In genomic region chr12:99838703-99839102, GRCm38 (mm10) we compare ENCODE assay signal across 10 mouse cellular contexts. TPM values are rescaled to one million over a fixed set of nuclear protein-coding genes. Genes with fewer than 3 reads are reported as not detected.
DNase-seq lines count a peak whose midpoint lies in the region; ATAC-seq lines count a peak whose summit lies in the region.
"Had no signal": no experiment of that assay in that cellular context is flagged by ENCODE, and none has a peak within 500 bp of the region (broad histone marks: within the 10 kb centered on the region; RNA-seq: fewer than 3 reads in every experiment).

No protein-coding gene starts in this region.

- WGBS in hindbrain, embryonic 14.5 days: 88% methylated on average over 14 of the region's 14 CpGs
- 85% methylated on average over 14 of the region's 14 CpGs for WGBS in hindbrain, embryonic 16.5 days
- WGBS in midbrain, embryonic 11.5 days: 94% methylated on average over 14 of the region's 14 CpGs
- 78% methylated on average over 14 of the region's 14 CpGs for WGBS in midbrain, embryonic 15.5 days

- H3K4me2 ChIP-seq in hindbrain, embryonic 14.5 days (replicated peaks): no peak overlapping the region
- H3K4me2 ChIP-seq in hindbrain, embryonic 16.5 days (ENCODE audit: low read length): no peak overlapping the region
- no peak overlapping the region for H3K4me2 ChIP-seq in midbrain, embryonic 11.5 days
- no peak overlapping the region for H3K4me2 ChIP-seq in midbrain, embryonic 15.5 days
- H3K4me2 ChIP-seq: embryonic facial prominence, embryonic 15.5 days; hindbrain, embryonic 15.5 days had no signal

- no peak for ATAC-seq in hindbrain, embryonic 14.5 days (ENCODE audit: low FRiP score)
- no peak for ATAC-seq in hindbrain, embryonic 16.5 days
- ATAC-seq in midbrain, embryonic 11.5 days (ENCODE audit: low FRiP score): no peak
- no peak for ATAC-seq in midbrain, embryonic 15.5 days (replicated peaks)

- H3K9ac ChIP-seq in hindbrain, embryonic 14.5 days: no peak overlapping the region
- H3K9ac ChIP-seq in hindbrain, embryonic 16.5 days (ENCODE audit: low read depth, low read length): no peak overlapping the region
- H3K9ac ChIP-seq in midbrain, embryonic 11.5 days (ENCODE audit: low read length): no peak overlapping the region
- no peak overlapping the region for H3K9ac ChIP-seq in midbrain, embryonic 15.5 days
- H3K9ac ChIP-seq: embryonic facial prominence, embryonic 15.5 days; hindbrain, embryonic 15.5 days had no signal

- H3K4me1 ChIP-seq in hindbrain, embryonic 14.5 days (replicated peaks; ENCODE audit: control insufficient read depth, insufficient read depth, low read length): peaks cover 15% of the 10 kb centered on the region
- peaks cover 10% of the 10 kb centered on the region for H3K4me1 ChIP-seq in hindbrain, embryonic 16.5 days (ENCODE audit: control insufficient read depth, insufficient read depth, low read depth, low read length)
- 0 out of 2 replicates have a peak, but pooled peaks cover 5% of the 10 kb centered on the region for H3K4me1 ChIP-seq in midbrain, embryonic 11.5 days (ENCODE audit: control insufficient read depth, insufficient read depth, low read length)
- H3K4me1 ChIP-seq in midbrain, embryonic 15.5 days: peaks cover 18% of the 10 kb centered on the region

- H3K27ac ChIP-seq in hindbrain, embryonic 14.5 days: no peak overlapping the region
- H3K27ac ChIP-seq in hindbrain, embryonic 16.5 days (ENCODE audit: low read depth, low read length): no peak overlapping the region
- H3K27ac ChIP-seq in midbrain, embryonic 11.5 days (ENCODE audit: low read depth, low read length): no peak overlapping the region
- no peak overlapping the region for H3K27ac ChIP-seq in midbrain, embryonic 15.5 days
- H3K27ac ChIP-seq: embryonic facial prominence, embryonic 15.5 days; hindbrain, embryonic 15.5 days had no signal

- no peaks in the 10 kb centered on the region for H3K9me3 ChIP-seq in hindbrain, embryonic 14.5 days (ENCODE audit: control insufficient read depth, low read length)
- H3K9me3 ChIP-seq in hindbrain, embryonic 16.5 days (ENCODE audit: control insufficient read depth, low read length): no peaks in the 10 kb centered on the region
- H3K9me3 ChIP-seq in midbrain, embryonic 11.5 days (ENCODE audit: control insufficient read depth, low read length): no peaks in the 10 kb centered on the region
- H3K9me3 ChIP-seq in midbrain, embryonic 15.5 days: no peaks in the 10 kb centered on the region
- H3K9me3 ChIP-seq: embryonic facial prominence, embryonic 15.5 days; hindbrain, embryonic 15.5 days had no signal

- H3K36me3 ChIP-seq in hindbrain, embryonic 14.5 days (replicated peaks; ENCODE audit: control insufficient read depth, insufficient read depth): no peaks in the 10 kb centered on the region
- H3K36me3 ChIP-seq in hindbrain, embryonic 16.5 days (ENCODE audit: control insufficient read depth, insufficient read depth, low read length): no peaks in the 10 kb centered on the region
- 0 out of 2 replicates have a peak, but pooled peaks cover under 1% of the 10 kb centered on the region for H3K36me3 ChIP-seq in midbrain, embryonic 11.5 days (ENCODE audit: control insufficient read depth, insufficient read depth, low read length)
- H3K36me3 ChIP-seq in midbrain, embryonic 15.5 days (replicated peaks): no peaks in the 10 kb centered on the region
- H3K36me3 ChIP-seq: embryonic facial prominence, embryonic 15.5 days; hindbrain, embryonic 15.5 days had no signal

- no peaks in the 10 kb centered on the region for H3K27me3 ChIP-seq in hindbrain, embryonic 14.5 days (ENCODE audit: control insufficient read depth, insufficient read depth, low read length)
- H3K27me3 ChIP-seq in hindbrain, embryonic 16.5 days (replicated peaks; ENCODE audit: control insufficient read depth, insufficient read depth, low read length): no peaks in the 10 kb centered on the region
- no peaks in the 10 kb centered on the region for H3K27me3 ChIP-seq in midbrain, embryonic 11.5 days (ENCODE audit: control insufficient read depth, insufficient read depth, low read length)
- no peaks in the 10 kb centered on the region for H3K27me3 ChIP-seq in midbrain, embryonic 15.5 days (replicated peaks)
- H3K27me3 ChIP-seq: embryonic facial prominence, embryonic 15.5 days; hindbrain, embryonic 15.5 days had no signal

- peak; percentile 63 for DNase-seq in hindbrain, embryonic 14.5 days (ENCODE audit: low spot score)
- peak; percentile 83 for DNase-seq in midbrain, embryonic 11.5 days (ENCODE audit: low spot score, missing footprints)
- DNase-seq in NIH3T3 (ENCODE audit: low read depth): peak; percentile 73
- DNase-seq in retina, embryonic 14.5 days (ENCODE audit: low spot score): peak; percentile 64
- no peak for DNase-seq in neural tube, embryonic 10.5 days (ENCODE audit: extremely low spot score, low spot score)
- DNase-seq in c-Kit-positive CD71-positive TER-119-positive erythroid progenitor cells, embryonic 14.5 days (ENCODE audit: low spot score): no peak

- no peak overlapping the region for H3K4me3 ChIP-seq in hindbrain, embryonic 14.5 days (replicated peaks; ENCODE audit: low read length)
- no peak overlapping the region for H3K4me3 ChIP-seq in hindbrain, embryonic 16.5 days (ENCODE audit: low read length)
- no peak overlapping the region for H3K4me3 ChIP-seq in midbrain, embryonic 11.5 days (ENCODE audit: low read depth, low read length)
- no peak overlapping the region for H3K4me3 ChIP-seq in midbrain, embryonic 15.5 days
- H3K4me3 ChIP-seq: embryonic facial prominence, embryonic 15.5 days; hindbrain, embryonic 15.5 days had no signal

RNA-seq across cellular contexts. Expression of gene Efcab11, which starts 45.5 kb away (rescaled TPM):
- polyA plus RNA-seq in hindbrain, embryonic 14.5 days (2014; fragmentation: Nextera tagmentation; extraction: Ambion mirVana): 5.9 and 6.4 TPM in 2 replicates
- polyA plus RNA-seq in hindbrain, embryonic 16.5 days (2015; fragmentation: Nextera tagmentation; extraction: Ambion mirVana): 4.8 and 4.9 TPM in 2 replicates
- 23.8 and 24.6 TPM in 2 replicates for polyA plus RNA-seq in midbrain, embryonic 11.5 days (2014; fragmentation: Nextera tagmentation; extraction: Ambion mirVana)
- 4.1 and 4.8 TPM in 2 replicates for polyA plus RNA-seq in midbrain, embryonic 15.5 days (2015; fragmentation: Nextera tagmentation; extraction: Ambion mirVana)

RNA-seq across cellular contexts. Expression of gene Tdp1, which starts 45.6 kb away (rescaled TPM):
- polyA plus RNA-seq in hindbrain, embryonic 14.5 days (2014; fragmentation: Nextera tagmentation; extraction: Ambion mirVana): 49.0 and 49.2 TPM in 2 replicates
- 46.7 and 49.2 TPM in 2 replicates for polyA plus RNA-seq in hindbrain, embryonic 16.5 days (2015; fragmentation: Nextera tagmentation; extraction: Ambion mirVana)
- polyA plus RNA-seq in midbrain, embryonic 11.5 days (2014; fragmentation: Nextera tagmentation; extraction: Ambion mirVana): 78.3 and 81.9 TPM in 2 replicates
- polyA plus RNA-seq in midbrain, embryonic 15.5 days (2015; fragmentation: Nextera tagmentation; extraction: Ambion mirVana): 53.0 and 56.2 TPM in 2 replicates

Comparison
In these comparisons a context has a peak if more than half of its experiments do, and no peak if none do; other contexts are left out.
1. DNase-seq: peak in hindbrain, embryonic 14.5 days (single experiment), midbrain, embryonic 11.5 days (single experiment), NIH3T3 (single experiment) and retina, embryonic 14.5 days (single experiment); none in neural tube, embryonic 10.5 days (single experiment) and c-Kit-positive CD71-positive TER-119-positive erythroid progenitor cells, embryonic 14.5 days (single experiment).